Mouse (Mus musculus): Measurements from ENCODE around the gene AY074887. TPM values are rescaled to one million over a fixed set of nuclear protein-coding genes. Genes with fewer than 3 reads are reported as not detected.
"Not testable (repeated sequence)": the region's sequence is repeated elsewhere in the genome, so short reads cannot be mapped to it uniquely, and the experiment has no call there.

Gene AY074887
- total RNA-seq (2021): not detected
- long read RNA-seq, experiment 1: 0 reads
- long read RNA-seq, experiment 2: 0 reads

DNA sequence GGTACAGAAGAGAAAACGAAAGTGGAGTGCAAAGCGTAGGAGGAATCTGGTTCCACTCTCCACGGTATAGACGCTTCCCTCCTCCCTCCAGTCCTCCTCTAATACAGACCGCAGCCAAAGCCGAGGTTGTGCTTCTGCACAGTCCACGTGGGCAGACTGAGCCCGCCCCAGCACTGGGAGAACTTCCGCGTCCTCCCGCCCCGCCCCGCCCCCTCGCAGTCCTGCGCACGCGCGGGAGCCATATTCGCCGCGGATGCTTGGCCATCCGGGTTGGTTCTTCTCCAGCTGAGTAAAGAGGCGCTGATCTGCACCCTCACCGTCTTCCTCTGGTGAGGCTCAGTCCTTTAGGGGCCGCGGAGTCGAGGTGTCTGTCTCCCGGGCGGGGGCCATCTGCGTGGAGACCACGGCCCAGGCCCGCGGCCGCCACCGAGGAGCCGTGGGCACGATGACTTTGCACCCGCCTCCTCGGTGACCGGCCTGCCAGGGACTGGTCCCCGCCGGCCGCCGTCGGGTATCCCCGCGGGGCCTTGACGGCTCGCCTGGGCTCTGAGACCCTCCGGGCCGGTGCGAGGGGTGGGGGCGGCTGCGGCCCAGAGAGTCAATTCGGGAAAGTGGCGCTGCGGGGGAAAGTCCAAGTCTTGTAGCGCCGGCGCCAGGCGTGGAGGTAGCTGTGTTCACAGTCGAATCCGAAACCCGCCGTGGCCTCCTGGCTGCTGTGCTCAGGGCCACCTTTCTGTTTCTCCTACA is at the start of gene AY074887, which contains the start of gene Psma4:
Gene AY074887 (minus strand): TSS at position 424 of the 747 bp plus-strand sequence.
Gene Psma4 (plus strand): TSS at position 216 of the 747 bp plus-strand sequence.
- DNase-seq: peak; percentile 93 to 94

DNA sequence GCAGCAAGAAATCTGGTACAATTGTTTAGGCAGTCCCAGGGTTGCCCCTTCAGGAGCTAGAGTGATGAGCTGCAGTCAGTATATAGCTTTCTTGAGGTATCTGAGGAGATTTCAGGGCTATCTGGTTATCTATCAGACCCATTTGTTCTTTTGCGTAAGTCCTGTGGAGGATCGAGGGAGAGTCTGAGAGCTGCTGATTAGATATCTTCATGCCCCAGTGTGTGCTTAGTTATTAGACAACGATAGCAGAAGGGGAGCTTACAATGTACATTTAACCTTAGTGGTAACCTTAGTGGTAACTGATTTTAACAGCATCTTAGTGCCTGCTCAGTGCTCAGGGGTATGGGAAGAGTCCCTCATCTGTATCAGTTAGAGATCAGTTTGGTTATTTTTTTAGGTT is 44.8 kb upstream of the AY074887 start:
- no peak for DNase-seq

DNA sequence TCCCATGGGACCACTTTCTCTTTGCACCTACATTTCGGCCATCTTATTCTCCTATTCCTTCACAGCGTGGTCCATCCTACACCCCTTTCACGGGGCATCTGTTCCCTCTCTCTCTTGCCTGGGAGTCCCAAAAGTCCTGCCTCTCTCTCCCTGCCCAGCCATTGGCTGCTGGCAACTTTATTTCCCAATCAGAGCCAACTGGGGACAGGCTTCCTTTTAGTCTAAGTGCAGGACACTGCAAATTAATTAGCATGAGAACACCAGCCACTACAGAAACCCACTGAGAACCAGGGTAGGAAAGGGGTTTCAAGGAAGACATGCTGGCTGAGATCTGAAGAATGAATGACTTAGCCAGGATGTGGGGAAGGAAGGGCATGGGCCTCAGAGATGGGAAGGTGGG is 43.6 kb upstream of the AY074887 start:
- DNase-seq: no peak

DNA sequence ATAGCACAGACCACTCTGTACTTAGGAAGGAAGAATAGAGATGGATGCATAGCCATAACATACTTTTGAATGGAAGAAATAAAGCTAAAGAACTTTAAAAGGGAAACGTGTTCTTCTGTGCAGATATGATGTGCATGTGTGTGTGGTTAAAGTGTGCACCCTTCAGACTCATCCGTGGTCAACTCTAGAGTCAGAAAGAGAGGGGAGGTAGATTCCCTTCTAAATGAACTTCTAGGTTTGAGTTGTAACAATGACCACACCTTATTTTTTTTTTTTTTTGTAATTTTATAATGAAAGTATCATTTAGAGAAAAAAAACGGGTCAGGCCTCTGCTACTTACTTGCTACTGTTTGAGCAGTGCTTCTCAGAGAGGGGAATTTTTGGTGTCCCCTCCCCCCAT is 39.6 kb upstream of the AY074887 start:
- DNase-seq: no peak

DNA sequence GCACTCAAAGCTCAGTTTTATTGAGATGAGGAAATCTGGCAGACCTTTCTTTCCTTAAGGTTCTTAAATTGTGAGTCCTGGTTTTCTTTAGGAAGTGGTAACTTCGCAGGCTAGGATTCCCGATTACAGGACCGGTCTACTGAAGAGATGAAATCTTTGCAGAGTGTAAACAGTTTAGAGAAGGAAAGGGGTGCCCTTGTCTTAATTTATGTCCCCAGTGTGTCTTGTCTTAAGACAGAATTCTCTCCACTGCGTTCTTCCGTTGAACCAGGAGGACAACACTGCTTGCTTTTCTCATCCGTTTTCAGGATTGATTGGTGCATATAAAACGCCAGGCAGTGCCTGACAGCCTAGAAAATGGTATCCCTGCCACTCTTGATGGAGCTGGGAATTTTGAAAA is 31.6 kb upstream of the AY074887 start:
- DNase-seq: no peak

DNA sequence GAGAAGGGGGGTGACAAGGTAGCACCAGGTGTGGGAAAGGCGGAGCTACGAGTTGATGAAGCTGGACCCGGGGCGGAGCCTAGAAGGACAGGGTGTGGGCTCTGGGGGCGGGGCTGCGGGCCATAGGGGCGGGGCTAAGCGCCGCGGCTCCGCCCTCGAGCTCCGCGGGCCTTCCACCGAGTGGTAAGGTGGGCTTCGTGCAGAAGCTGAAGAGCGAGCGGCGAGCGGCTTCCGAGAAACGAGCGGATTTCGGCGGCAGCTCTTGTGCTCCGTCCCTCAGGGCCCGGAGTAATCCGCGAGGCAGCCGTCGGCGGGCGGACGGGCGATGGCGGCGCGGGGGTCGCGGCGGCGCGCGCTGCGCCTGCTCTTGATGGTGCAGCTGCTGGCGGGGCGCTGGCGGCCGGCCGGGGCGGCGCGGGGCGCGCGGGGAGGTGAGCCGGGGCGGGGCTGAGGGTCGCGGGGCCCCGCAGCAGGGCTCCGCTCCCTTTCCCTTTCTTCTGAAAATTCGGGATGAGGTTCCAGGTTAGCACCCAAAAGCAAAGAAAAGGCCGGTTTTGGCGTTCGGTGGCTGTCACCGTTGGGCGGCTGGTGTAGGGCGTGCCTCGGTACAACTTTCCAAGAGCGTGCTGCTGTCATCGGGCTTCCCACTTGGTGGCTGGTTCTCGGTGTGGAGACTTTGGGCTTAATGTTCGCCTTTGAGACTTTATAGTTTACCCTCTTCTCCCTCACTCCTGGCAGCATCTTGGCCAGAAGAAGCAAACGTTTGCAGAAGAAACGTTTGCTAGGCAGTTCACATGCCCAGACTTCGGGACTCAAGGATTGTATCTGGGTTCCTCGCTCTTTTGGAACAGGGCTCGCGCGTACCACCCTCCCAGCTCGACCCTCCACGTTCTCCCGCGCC is 30.7 kb upstream of the AY074887 start:
- peak in 1 of 2 experiments; percentile 17 for DNase-seq

DNA sequence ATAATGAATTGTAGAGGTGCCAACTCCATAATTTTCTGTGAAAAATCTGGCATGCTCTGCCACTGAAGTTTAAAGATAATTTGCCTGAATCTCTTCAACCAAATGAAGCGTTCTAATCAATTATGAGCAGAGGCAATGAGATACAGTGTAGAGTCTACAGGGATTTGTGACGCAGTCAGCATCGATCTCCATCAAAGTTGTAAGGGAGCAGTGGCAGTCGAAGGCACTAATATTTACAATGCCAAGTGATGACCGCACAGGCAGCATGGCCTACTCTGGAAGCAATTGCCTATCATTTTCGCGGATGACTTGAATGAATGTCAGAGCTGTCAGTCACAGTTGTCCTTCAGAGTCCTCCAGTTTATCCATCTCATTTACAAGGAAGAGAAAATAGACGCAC is 29.9 kb upstream of the AY074887 start, which contains the start of gene Chrna5:
Gene Chrna5 (plus strand): TSS at position 207 of the 400 bp plus-strand sequence.
- DNase-seq: no peak

DNA sequence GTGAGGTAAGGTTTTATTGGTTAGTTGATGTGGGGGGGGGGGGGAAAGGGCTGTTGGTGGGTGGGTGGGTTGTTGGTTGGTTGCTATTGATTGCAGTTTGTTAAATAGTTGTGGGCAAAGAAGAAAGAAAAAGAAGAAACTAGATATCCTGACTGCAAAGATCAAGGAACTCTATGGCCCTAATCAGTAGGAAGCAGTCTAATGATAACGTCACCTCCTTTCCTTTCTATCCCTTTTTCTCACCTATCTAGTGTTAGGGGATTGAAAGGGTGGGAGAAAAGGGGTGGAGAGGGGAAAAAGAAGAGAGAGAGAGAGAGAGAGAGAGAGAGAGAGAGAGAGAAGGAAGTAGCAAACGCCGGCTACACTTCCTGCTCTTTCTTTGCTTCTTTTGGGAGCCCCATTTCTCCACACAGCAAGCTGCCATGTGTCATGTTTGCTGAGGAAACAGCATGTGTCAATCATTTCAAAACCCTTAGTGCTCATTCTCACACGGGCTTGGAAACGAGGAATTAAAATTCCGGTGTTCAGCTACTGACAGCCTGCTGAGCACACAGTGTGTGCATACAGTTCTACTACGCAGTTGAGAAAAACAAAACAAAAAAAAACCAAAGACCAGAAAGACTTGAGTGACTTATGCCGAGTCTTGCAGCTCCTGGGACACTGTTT is 19.3 kb upstream of the AY074887 start:
- DNase-seq: no peak

DNA sequence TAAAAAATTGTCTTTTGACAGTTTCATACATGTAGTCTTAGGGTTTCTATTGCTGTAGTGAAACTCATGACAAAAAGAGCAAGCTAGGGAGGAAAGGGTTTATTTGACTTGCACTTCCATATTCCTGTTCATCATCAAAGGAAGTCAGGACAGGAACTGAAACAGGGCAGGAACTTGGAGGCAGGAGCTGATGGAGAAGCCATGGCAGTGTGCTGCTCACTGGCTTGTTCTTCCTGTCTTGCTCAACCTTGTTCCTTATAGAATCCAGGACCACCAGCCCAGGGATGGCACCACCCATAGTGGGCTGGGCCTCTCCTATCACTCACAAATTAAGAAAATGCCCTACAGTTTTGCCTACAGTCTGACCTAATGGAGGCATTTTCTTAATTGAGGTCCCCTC is 12.9 kb upstream of the AY074887 start:
- no peak for DNase-seq

DNA sequence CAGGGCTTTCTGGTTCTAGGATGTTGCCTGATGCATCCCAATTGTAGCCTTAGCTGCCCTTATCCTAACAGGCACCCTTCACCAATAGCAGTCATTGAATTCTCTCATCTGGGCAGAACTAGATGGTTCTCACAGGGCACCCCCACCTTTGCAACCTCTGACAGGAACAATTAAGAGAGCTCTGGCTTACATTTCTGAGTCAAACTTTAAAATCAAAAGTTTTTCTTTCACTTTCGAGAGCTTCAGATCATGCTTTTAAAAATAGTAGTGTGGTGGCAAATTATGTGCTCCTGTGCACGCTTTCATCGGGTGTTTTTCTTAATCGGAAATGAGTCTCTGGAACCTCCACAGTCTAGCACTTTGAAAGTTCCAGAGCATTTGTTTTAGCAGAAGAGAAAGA is 10.3 kb upstream of the AY074887 start:
- no peak for DNase-seq

DNA sequence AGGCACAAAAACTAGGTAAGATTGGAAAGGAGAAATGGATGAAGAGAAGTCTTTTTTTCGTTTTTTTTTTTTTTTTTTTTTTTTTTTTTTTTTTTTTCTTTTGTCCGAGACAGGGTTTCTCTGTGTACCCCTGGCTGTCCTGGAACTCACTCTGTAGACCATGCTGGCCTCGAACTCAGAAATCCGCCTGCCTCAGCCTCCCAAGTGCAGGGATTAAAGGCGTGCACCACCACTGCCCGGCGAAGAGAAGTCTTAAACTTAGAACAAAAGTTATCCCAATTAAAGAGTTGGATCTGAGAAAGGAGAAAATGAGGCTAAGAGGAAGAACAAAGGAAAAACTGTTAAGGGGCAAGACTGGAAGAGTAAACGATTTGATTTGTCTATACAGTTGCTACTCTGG is 636 bp downstream of the AY074887 start:
- DNase-seq: not testable (repeated sequence)

DNA sequence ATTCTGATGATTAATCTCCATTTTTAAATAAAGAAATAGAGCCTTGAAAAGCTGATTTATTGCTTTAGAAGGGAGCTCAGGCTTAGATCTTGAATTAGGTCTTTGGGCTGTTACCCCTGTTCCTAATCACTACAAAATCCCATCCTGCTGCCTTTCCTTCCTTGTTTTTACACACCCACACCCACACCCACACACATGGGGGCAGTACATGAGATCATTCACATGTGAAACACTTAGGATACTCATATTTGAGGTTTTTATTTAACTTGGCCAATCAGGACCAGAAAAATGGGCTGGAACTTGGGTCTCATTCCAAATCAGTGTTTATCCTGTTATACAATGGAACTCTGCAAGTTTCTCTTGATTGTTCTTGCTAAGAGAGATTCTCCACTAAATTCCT is 1.3 kb downstream of the AY074887 start:
- peak in 1 of 2 experiments; percentile 19 for DNase-seq

DNA sequence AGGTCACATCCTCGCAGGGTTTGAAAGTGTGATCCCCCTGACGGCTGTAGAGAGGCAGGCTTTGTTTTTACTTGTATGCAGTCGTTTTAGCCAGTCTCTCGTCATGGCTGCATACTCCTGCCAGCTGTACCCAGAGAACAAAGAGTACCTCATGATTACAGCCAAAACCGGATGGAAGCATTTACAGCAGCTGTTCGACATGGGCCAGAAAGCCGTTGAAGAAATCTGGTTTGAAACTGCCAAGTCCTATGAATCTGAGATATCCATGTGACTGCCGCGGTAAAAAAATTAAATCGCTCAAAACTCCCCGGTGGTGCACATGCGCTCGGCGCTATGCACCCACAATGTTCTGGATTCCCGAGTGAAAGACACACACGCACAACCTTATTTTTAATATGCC is 4.5 kb downstream of the AY074887 start:
- no peak for DNase-seq

DNA sequence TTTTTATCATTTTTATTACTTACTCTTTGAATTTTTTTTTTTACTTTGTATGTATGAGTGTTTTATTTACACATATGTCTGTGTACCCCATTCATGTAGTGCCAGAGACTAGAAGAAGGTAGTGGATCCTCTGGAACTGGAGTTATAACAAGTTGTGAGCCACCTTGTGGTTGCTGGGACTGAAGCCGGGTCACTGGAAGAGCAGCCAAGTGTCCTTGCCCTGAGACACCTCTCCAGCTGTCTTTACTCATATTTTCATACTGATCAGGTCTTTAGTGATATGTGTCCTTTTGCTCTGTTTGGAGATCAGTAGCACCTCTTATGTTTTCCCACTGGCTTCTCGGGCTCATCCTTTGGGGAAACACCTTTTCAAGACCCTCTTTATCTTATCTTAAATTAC is 6.3 kb downstream of the AY074887 start:
- no peak for DNase-seq

DNA sequence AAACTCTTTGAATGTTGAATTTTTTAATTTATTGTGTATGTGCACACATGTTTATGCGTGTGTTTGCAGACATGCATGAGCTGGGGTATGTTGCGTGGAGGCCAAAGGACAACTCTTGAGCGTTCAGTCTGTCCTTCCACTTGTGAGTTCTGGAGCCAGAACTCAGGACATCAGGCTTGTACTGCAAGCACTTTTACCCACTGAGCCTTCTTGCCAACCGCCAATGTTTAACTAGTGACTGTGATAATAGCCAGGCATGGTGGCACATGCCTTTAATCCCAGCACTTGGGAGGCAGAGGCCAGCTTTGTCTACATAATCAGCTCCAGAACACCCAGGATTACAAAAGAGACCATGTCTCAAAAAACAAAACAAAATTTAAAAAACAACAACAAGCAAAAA is 8.7 kb downstream of the AY074887 start:
- DNase-seq: peak in 1 of 2 experiments; percentile 23

DNA sequence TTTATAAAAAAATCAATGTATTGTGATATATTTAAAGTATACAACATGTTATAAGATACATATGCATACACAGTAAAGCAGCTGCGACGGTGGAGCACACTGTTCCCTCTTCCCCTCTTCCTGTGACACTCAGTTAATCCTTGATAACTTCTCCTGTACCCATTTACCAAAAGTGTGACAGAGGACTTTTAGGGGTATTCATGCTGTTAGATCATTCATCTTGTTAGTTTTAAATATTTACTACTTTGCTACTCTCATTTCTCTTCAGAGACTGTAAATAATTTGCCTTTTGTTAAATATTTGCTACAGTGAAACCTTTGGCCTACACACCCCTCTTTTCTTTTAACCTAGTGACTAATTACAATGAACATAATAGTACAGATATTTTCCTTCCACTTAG is 18.4 kb downstream of the AY074887 start:
- no peak for DNase-seq

DNA sequence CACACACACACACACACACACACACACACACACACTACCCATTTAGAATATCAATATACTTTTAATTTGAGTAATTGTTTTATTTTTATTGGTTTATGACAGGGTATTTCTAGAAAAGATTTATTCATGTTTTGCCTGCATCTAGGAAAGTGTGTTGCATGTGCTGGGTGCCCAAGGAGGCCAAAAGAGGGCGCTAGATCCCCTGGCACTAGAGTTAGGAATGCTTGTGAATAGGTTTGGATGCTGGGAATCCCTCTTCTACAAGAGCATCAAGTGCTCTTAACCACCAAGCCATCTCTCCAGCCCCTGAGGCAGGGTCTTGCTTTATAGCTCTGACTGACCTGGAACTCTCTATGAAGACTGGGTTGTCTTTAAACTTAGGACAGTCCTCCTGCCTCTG is 19.0 kb downstream of the AY074887 start:
- no peak for DNase-seq

DNA sequence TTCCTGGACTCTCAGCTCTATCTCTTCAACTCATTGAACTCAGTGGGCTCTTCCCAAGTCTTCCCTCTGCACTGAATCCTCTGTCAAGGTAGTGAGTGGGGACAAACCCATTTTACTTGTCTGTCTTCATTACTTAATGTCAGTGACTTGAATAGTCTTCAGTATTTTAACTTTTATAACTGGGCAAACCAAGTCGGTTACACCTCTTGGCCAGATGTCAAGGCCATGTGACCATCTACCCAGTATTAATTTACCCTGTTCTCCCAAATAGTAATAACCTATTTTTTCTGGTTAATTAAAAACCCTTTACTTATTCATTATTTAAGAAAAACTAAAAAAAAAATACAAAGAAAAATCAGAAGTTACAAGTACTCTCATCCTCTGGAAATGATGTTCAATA is 20.1 kb downstream of the AY074887 start:
- DNase-seq: no peak

DNA sequence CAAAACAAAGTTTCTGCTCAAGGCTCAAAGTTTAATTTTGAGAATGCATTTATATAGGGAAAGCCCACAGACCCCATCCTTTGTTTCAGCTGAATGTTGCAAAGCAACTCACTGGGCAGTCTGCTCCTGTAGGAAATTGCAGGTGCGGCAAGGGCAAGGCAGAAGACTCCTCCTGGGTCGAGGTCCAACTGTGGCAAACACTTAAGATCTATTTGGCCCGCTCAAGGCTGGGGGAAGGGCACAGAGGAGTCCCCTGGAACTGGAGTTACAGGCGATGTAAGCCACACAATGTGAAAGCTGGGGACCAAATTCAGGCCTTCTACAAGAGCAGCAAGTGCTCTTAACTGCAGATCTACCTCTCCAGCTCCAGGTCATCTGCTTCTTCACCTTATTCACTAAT is 30.9 kb downstream of the AY074887 start:
- no peak for DNase-seq

DNA sequence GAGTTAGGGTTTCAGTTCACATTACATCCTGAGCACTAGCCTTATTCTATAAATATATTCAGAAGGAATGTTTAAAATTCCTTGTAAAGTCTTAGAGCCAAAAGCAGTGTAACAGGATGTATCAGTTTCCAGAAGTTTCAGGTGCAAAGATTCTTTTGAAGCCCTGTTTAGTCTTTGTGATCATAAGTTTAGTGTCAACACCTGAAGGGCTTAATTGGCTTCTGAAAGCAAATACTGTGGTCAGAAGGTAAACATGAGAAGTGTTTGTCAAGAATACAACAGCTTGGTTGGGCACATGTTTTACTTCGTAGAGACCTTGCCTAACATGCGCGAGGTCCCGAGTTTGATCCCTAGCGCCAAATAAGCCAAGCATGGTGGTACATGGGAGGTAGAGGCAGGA is 32.0 kb downstream of the AY074887 start:
- no peak for DNase-seq

DNA sequence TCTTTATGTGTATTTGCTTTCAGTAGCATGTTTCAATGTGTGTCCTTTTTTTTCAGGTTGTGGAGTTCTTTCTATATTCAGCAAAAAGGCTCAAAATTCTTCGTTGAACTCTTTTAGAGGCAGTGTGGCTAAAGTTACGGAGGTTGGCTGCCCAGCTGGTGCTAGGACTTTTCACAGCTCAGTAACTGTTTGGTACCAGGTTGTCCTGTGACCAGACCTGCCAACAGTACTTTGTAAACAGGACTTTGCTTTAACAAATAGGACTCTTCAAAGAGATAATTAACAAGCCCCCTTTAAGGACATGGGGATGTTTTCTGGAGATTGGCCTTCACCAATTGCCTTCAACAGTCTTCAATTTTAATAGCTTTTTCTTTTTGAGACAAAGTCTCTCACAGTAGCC is 32.6 kb downstream of the AY074887 start:
- DNase-seq: no peak

DNA sequence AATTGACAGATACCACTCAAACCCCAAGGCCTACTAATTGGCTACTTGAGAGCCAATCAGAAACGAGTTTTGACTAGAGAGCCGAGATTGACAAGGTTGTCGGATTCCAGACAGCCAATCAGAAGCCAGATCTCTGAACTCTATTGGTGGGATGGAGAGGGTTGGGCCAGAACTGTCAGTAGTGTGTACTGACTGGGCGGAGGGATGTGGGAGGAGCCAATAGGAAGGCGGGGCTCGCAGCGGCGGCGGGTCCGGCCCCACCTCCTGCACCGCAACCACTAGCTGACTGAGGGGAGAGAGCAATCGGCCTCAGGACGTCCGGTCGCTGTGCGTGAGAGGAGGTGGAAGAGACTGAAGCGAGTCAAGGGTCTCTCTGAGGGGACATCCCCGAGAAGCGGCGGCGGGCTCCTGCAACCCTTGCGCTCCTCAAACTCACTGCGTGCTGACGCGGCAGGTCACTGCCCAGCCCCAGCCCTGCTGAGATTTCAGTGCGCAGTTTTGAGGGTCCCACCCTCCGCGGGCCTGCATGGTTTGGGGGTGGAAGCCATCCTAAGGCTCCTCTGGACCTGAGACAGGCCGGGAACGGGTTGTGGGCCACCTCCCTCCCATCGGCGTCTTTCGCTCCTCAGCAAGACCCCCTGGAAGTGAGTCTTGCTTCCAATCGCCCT is 33.7 kb downstream of the AY074887 start, which contains the start of gene Hykk:
Gene Hykk (plus strand): TSS at position 274 of the 668 bp plus-strand sequence.
- peak; percentile 90 to 95 for DNase-seq

Measured in heart, adult 18-20 months (tissue).